Mouse (Mus musculus): ENCODE data around the gene Olfr132. TPM values are rescaled to one million over a fixed set of nuclear protein-coding genes. Genes with fewer than 3 reads are reported as not detected.
"Not testable (repeated sequence)": the region's sequence is repeated elsewhere in the genome, so short reads cannot be mapped to it uniquely, and the experiment has no call there.

Olfr132 gene
- total RNA-seq (2015) (not detected in 2 replicates), total RNA-seq (2017) (not detected in 2 replicates)

DNA sequence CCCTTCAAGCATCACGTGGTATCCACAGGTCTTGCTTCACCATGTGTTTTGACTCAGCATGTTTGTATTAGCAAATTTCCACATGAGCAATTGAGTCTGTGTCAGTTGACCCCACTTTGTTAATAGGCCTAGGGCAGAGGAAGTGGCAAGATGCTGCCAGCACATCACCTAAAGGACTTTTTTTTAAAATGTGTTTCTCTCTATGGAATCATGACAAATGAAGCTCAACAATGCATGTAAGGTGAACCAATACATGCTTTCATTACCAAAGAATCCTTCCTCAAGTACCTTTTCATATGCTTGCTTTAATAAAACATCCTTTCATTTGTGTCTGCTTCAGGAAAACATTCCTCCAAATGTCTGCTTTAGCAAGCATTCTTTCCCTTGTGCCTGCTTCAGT lies at the start of gene Olfr132:
TSS of gene Olfr132 (minus strand) at position 101 of the 400 bp plus-strand sequence.
- ATAC-seq (ENCODE audit: poor library complexity, severe bottlenecking), result no peak

DNA sequence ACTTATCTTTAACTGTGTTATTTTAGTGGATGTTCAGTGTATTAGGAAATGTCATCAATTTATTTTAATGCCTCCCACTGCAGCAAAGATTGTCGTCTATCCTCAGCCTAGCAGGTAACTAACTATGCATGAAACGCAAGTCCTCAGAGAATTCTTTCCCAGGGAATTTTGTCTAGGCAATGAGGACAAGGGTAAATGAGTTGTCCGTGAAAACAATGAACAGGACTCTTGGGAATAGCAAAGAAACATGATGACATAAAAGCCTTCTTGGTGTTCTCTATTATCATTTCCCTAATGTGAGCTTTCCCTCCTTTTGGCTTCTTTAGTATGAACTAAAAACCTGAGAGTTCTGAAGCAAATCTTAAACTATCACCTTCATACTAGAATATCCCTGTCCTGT lies 36.8 kb upstream of the Olfr132 start, which contains the start of gene Olfr134:
TSS of gene Olfr134 (plus strand) at position 301 of the 400 bp plus-strand sequence.
- no peak for ATAC-seq (ENCODE audit: poor library complexity, severe bottlenecking)

DNA sequence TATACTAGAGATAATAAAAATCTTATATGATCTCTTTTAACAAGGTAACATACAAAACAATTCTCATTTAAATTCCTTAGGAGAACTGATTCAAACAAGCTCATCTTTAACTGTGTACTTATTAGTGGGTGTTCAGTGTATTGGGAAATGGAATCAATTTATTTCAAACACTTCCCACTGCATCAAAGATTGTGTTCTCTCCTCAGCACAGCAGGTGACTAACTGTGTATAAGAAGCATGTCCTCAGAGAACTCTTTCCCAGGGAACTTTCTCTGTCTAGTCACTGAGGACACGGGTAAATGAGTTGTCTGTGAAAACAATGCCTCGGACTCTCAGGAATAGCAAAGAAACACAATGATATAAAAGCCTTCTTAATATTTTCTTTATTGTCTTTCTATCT lies 10.7 kb upstream of the Olfr132 start, which contains the start of gene Olfr133:
TSS of gene Olfr133 (plus strand) at position 301 of the 400 bp plus-strand sequence.
- ATAC-seq (ENCODE audit: poor library complexity, severe bottlenecking), result no peak

DNA sequence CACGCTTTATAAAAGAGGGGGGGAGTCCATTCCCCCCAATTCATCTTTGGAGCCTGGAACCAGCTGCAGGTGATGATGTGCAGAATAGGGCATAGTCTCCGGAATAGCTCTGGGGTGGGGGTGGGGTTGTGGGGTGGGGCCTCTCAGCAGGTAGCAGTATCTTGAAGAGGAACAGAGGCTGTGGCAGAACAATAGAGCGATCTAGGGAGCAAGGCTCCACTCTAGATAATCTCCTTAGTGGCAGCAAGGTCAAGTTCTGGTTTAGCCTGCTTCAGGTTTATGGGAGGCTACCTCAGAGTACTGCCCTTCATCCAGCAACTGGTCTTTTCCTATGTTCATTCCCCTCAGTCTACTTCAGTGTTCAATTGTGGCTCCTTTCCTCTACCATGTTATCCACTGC lies 9.0 kb downstream of the Olfr132 start:
- not testable (repeated sequence) for ATAC-seq (ENCODE audit: poor library complexity, severe bottlenecking)

DNA sequence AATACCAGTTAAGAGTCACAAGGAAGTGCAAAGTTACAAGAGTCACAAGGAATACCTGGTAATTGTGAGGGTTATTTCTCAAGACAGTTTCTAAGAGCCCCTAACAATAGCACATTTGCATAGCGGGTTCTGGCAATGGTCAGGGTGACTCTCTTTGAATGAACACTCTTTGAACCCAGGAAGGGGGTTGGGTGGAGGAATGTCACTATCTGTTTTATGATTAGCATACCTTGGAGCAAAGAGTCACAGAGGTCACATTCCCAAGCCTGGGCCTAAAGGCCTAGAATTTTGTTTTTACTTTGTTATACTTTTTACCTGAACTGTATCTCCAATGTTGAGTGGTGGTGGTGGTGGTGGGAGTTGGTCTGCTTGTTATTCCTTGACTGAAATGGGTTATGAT lies 10.1 kb downstream of the Olfr132 start:
- ATAC-seq (ENCODE audit: poor library complexity, severe bottlenecking), result not testable (repeated sequence)

DNA sequence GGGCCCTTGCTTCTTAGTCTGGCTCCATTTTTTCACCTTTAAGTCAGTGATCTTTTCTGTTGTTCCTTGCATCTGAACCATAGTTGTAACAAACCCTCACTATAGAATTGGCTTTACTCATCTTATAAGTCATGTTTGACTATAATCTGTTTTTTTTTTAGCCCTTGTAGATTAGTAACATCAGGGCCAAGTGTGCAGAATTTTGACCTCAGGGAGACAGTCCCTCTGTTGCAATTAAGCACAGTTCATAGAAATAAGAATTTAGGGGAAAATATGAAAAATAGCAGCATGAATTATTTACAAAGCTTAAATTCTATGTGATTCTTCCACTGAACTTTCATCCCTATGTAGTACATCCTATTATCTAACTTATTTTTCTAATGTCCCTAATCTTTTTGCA lies 45.7 kb downstream of the Olfr132 start, which contains the start of gene Olfr131:
TSS of gene Olfr131 (minus strand) at position 101 of the 400 bp plus-strand sequence.
- ATAC-seq (ENCODE audit: poor library complexity, severe bottlenecking), result no peak

DNA sequence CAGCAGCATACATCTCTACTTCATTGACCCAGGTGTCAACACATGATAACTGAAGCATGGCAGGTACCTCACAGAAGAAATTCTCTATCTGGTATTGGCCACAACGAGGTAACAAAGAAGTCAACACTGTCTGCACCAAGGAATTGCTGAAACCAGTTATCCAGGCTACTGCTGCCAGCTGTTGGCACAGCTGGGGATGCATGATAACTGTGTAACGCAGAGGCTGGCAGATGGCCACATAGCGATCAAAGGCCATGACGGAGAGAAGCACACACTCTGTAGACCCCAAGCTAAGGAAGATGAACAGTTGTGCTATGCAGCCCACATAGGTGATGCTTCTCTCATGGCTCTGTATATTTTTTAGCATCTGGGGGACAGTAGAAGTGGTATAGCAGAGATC lies 52.0 kb downstream of the Olfr132 start:
- no peak for ATAC-seq (ENCODE audit: poor library complexity, severe bottlenecking)

Other genes with a start within 250 kb of the Olfr132 start
- not detected in 2 replicates for gene Olfr127, start 234.1 kb downstream of the Olfr132 start, total RNA-seq (2015)
- gene Olfr127, start 234.1 kb downstream of the Olfr132 start, total RNA-seq (2017), result not detected in 2 replicates
- gene Olfr128, start 214.0 kb downstream of the Olfr132 start, total RNA-seq (2015), result not detected in 2 replicates
- gene Olfr128, start 214.0 kb downstream of the Olfr132 start, total RNA-seq (2017), result not detected in 2 replicates
- gene Olfr761, start 181.4 kb downstream of the Olfr132 start, total RNA-seq (2015), result not detected in 2 replicates
- gene Olfr761, start 181.4 kb downstream of the Olfr132 start, total RNA-seq (2017), result not detected in 2 replicates
- gene Olfr129, start 74.4 kb downstream of the Olfr132 start, total RNA-seq (2015), result not detected in 2 replicates
- not detected in 2 replicates for gene Olfr129, start 74.4 kb downstream of the Olfr132 start, total RNA-seq (2017)
- not detected in 2 replicates for gene Olfr130, start 70.6 kb downstream of the Olfr132 start, total RNA-seq (2015)
- gene Olfr130, start 70.6 kb downstream of the Olfr132 start, total RNA-seq (2017), result not detected in 2 replicates
- gene Olfr131, start 45.8 kb downstream of the Olfr132 start, total RNA-seq (2015), result not detected in 2 replicates
- gene Olfr131, start 45.8 kb downstream of the Olfr132 start, total RNA-seq (2017), result not detected in 2 replicates
- gene Olfr133, start 10.8 kb upstream of the Olfr132 start, total RNA-seq (2015), result not detected in 2 replicates
- not detected in 2 replicates for gene Olfr133, start 10.8 kb upstream of the Olfr132 start, total RNA-seq (2017)
- not detected in 2 replicates for gene Olfr134, start 36.9 kb upstream of the Olfr132 start, total RNA-seq (2015)
- not detected in 2 replicates for gene Olfr134, start 36.9 kb upstream of the Olfr132 start, total RNA-seq (2017)
- not detected in 2 replicates for gene Olfr135, start 69.8 kb upstream of the Olfr132 start, total RNA-seq (2015)
- not detected in 2 replicates for gene Olfr135, start 69.8 kb upstream of the Olfr132 start, total RNA-seq (2017)
- gene Olfr138, start 126.5 kb upstream of the Olfr132 start, total RNA-seq (2015), result not detected in 2 replicates
- gene Olfr138, start 126.5 kb upstream of the Olfr132 start, total RNA-seq (2017), result not detected in 2 replicates
- not detected in 2 replicates for gene Olfr137, start 173.0 kb upstream of the Olfr132 start, total RNA-seq (2015)
- gene Olfr137, start 173.0 kb upstream of the Olfr132 start, total RNA-seq (2017), result not detected in 2 replicates
- not detected in 2 replicates for gene Olfr136, start 195.3 kb upstream of the Olfr132 start, total RNA-seq (2015)
- not detected in 2 replicates for gene Olfr136, start 195.3 kb upstream of the Olfr132 start, total RNA-seq (2017)